Mouse (Mus musculus) bone marrow macrophage, adult 2 months (primary cell): Measurements from ENCODE around the gene Galk1.

Experiments
- CTCF ChIP-seq: IDR thresholded peaks from 2 replicates; pipeline ENCODE4 v1.5.1; 2012; ENCODE audit warnings: low read depth, mild to moderate bottlenecking, low read length, moderate library complexity
- POLR2A ChIP-seq: IDR thresholded peaks from 2 replicates; pipeline ENCODE4 v1.6.1; 2012; ENCODE audit warnings: mild to moderate bottlenecking, low read depth, low read length, borderline replicate concordance

- TF ChIP-seq POLR2A, result no peak
- no peak for TF ChIP-seq CTCF
Measured at GRCm38 (mm10) chr11:116030898-116031845, 18.7 kb upstream of the Galk1 start.
